Mouse (Mus musculus) limb, embryonic 12.5 days (tissue): ENCODE measurements around the gene Sox18. TPM values are rescaled to one million over a fixed set of nuclear protein-coding genes. Genes with fewer than 3 reads are reported as not detected.
A peak's percentile ranks its signal among the peaks of the same experiment; 100 is the strongest.

Experiments
- ATAC-seq: fragments of 200-750 bp; cut with Nextera tagmentation; 2 replicates; pipeline ENCODE4 v1.8.0; 2017; ENCODE audit warnings: low read depth, moderate TSS enrichment; ENCODE audit not compliant: insufficient number of reproducible peaks, insufficient read depth, low FRiP score, low TSS enrichment
- H3K27ac ChIP-seq: fragments of 300-500 bp; sonication (generic); 2 replicates; pipeline ENCODE4 v1.5.1; 2016; ENCODE audit warnings: mild to moderate bottlenecking, moderate library complexity
- H3K27me3 ChIP-seq: fragments of 300-500 bp; sonication (generic); 2 replicates; pipeline ENCODE4 v1.6.1; 2016; ENCODE audit warnings: mild to moderate bottlenecking, moderate library complexity
- H3K36me3 ChIP-seq: fragments of 300-500 bp; sonication (generic); 2 replicates; pipeline ENCODE4 v1.6.1; 2016; ENCODE audit warnings: mild to moderate bottlenecking, moderate library complexity
- H3K4me1 ChIP-seq: fragments of 300-500 bp; sonication (generic); replicated peaks from 2 replicates; pipeline ENCODE4 v1.6.1; 2016
- H3K4me2 ChIP-seq: fragments of 300-500 bp; sonication (generic); 2 replicates; pipeline ENCODE4 v1.6.1; 2016; ENCODE audit warnings: mild to moderate bottlenecking, moderate library complexity
- H3K4me3 ChIP-seq: fragments of 300-500 bp; sonication (generic); replicated peaks from 2 replicates; pipeline ENCODE4 v1.5.1; 2016; ENCODE audit warnings: mild to moderate bottlenecking
- H3K9ac ChIP-seq: fragments of 300-500 bp; sonication (generic); replicated peaks from 2 replicates; pipeline ENCODE4 v1.6.1; 2016; ENCODE audit warnings: mild to moderate bottlenecking, moderate library complexity
- H3K9me3 ChIP-seq: fragments of 300-500 bp; sonication (generic); 2 replicates; pipeline ENCODE4 v1.6.1; 2016; ENCODE audit warnings: mild to moderate bottlenecking, moderate library complexity
- WGBS: fragments of 180-500 bp; shearing (Covaris S2); methylation state at CpG from one replicate; pipeline ENCODE4 v1.1.7; 2016; 5-methylcytosine and 5-hydroxymethylcytosine counted together
- polyA plus RNA-seq: library from polyadenylated mRNA; unstranded; fragments of >200 nt; fragmentation: Nextera tagmentation; extraction: Ambion mirVana; gene quantifications from 2 replicates; pipeline ENCODE4 v1.2.1, GENCODE M21; 2016

Gene Sox18
- polyA plus RNA-seq, 1 experiment from 2014 or later = 22.4 TPM

DNA sequence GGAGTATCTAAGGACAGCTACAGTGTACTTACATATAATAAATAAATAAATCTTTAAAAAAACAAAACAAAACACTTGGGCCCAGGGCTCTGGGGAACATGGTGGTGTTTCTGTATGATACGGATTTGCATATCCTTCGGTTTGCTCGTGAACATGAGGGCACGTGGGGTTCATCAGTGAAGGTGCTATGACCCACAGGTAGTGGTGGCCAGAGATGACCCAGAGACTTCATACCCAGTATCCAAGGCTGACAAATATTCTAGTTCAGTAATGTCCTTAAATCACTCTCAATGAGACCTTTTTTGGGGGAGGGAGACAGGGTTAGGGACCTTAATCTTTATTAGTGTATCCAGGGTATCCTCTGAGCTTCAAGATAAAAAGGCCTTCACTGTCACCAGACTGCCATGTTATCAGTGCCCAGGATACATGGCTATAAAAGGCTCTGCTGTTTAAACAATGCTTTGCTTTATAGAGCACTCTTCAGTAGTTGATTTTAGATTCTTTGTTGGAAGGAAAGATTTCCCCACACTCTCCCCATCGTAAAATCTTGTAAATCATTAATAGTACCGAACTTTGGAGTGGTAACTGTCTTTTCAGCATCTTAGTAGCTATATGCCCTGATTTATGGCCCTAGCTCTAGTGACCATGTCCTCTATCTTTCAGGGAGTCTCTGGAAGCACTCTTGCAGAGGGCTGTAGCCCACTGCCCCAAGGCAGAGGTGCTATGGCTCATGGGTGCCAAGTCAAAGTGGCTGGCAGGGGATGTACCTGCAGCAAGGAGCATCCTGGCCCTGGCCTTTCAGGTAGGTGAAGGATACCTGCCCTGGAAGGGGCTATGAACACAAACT lies 24.6 kb downstream of the Sox18 start:
- no peaks in the 10 kb centered on the region for H3K9me3 ChIP-seq
- H3K4me1 ChIP-seq = peaks cover 19% of the 10 kb centered on the region
- no peak overlapping the region for H3K4me3 ChIP-seq
- H3K27ac ChIP-seq = no peak overlapping the region
- no peak overlapping the region for H3K9ac ChIP-seq
- H3K27me3 ChIP-seq = no peaks in the 10 kb centered on the region
- ATAC-seq = no peak
- peaks cover 94% of the 10 kb centered on the region for H3K36me3 ChIP-seq
- 77% methylated on average over 6 of the region's 6 CpGs for WGBS
- H3K4me2 ChIP-seq = no peak overlapping the region

DNA sequence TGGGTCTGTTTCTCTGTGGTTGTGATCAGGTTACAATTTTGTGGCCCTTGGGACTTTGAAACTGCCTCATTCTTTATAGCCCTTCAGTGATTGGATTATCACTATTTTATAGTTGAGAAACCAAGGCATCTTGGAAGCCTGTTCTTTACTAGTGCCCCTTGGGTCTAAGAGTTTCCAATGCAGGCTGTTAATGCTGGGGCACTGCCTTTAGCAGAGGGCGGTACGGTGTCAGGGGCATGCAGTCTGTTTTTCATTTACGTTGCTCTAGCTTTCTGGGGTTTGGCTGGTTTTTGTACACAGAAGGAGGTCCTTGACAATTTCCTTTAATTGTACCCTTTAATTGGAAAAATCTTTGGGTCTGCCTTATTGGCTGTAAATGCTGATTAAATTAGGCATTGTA lies 25.8 kb downstream of the Sox18 start:
- Histone ChIP-seq H3K4me3 (no peak overlapping the region), H3K9me3 (no peaks in the 10 kb centered on the region), H3K4me1 (peaks cover 19% of the 10 kb centered on the region), H3K4me2 (no peak overlapping the region), H3K9ac (no peak overlapping the region), H3K36me3 (peaks cover 94% of the 10 kb centered on the region), H3K27me3 (no peaks in the 10 kb centered on the region), H3K27ac (peak overlapping the region; percentile 78)
- peak; percentile 69; the same call in 1 of the 2 replicates for ATAC-seq
- 28% methylated on average over 3 of the region's 3 CpGs for WGBS

DNA sequence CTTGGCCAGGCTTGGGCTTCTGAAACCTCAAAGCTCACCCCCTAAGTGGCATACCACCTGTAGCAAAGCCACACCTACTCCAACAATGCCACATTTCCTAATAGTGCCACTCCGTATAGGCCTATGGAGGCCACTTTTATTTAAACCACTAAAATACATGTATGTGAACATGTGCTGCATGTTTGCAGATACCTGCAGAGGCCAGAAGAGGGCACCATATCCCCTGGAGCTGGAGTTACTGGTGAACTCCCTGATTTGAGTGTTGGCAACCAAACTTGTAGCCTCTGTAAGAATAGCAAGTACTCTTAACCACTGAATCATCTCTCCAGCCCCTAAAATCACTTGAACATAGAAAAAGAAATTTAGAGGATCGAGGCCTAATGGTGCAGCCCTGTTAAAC lies 27.1 kb downstream of the Sox18 start:
- H3K27me3 ChIP-seq = no peaks in the 10 kb centered on the region
- no peak for ATAC-seq
- no peaks in the 10 kb centered on the region for H3K9me3 ChIP-seq
- peaks cover 19% of the 10 kb centered on the region for H3K4me1 ChIP-seq
- H3K36me3 ChIP-seq = peaks cover 94% of the 10 kb centered on the region
- H3K4me2 ChIP-seq = no peak overlapping the region
- no peak overlapping the region for H3K4me3 ChIP-seq
- no peak overlapping the region for H3K9ac ChIP-seq
- 87% methylated on average over 2 of the region's 2 CpGs for WGBS
- peak overlapping the region; percentile 78; the same call in 1 of the 2 replicates for H3K27ac ChIP-seq

DNA sequence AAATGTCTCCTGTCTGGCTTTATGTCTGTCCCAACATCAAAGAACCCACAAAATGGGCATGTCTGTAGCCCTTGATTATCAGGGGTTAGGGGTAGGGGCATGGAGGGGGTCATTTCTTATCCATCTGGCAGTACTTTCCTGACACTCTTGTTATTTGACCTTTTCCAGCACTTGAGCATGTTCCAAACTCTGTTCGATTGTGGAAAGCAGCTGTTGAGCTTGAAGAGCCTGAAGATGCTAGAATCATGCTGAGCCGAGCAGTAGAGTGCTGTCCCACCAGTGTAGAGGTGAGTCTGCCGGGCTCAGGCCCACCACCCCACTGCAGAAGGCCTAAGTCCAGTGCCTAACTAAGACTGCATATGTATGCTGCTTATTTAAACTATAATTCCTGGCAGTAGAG lies 35.6 kb downstream of the Sox18 start:
- H3K9ac ChIP-seq = no peak overlapping the region
- no peaks in the 10 kb centered on the region for H3K9me3 ChIP-seq
- H3K4me1 ChIP-seq = no peaks in the 10 kb centered on the region
- 90% methylated on average over 3 of the region's 3 CpGs for WGBS
- H3K4me3 ChIP-seq = no peak overlapping the region
- no peak for ATAC-seq
- H3K4me2 ChIP-seq = no peak overlapping the region
- H3K36me3 ChIP-seq = peaks cover 90% of the 10 kb centered on the region
- no peak overlapping the region for H3K27ac ChIP-seq
- no peaks in the 10 kb centered on the region for H3K27me3 ChIP-seq

DNA sequence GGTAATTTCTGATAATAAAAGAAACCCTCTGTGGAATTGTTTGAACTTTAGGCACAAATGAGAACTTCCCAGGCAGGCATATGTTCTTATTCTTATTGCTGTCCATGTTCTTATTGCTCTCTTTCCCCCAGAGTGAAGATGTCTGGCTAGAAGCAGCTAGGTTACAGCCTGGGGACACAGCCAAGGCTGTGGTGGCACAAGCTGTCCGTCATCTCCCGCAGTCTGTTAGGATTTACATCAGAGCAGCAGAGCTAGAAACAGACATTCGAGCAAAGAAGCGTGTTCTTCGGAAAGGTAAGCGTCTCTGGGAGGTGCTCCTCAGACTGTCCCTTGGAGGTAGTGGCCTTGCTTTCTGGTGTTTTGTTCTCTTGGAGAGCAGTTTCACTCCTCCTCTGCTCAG lies 38.8 kb downstream of the Sox18 start:
- no peak overlapping the region for H3K9ac ChIP-seq
- no peak for ATAC-seq
- H3K4me2 ChIP-seq = no peak overlapping the region
- no peaks in the 10 kb centered on the region for H3K4me1 ChIP-seq
- H3K27ac ChIP-seq = no peak overlapping the region
- WGBS = 93% methylated on average over 6 of the region's 6 CpGs
- H3K27me3 ChIP-seq = no peaks in the 10 kb centered on the region
- no peaks in the 10 kb centered on the region for H3K9me3 ChIP-seq
- no peak overlapping the region for H3K4me3 ChIP-seq
- H3K36me3 ChIP-seq = peaks cover 84% of the 10 kb centered on the region

DNA sequence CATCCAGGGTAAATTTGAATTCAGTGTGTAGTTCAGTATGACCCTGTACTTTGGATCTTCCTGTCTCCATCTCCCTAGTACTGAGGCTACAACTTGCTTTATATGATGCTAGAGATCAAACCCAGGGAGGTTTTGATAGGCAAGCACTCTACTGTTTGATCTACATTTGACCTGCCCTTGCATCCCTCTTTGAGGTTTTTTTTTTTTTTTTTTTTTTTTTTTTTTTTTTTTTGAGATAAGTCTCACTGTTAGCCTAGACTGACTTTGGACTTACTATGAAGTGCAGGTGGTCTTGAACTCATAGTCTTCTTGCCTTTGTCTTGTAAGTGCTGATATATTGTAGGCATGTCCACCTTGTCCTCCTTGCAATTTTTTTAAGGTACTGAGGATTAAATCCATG lies 43.0 kb downstream of the Sox18 start:
- H3K9ac ChIP-seq = no peak overlapping the region
- no peak for ATAC-seq
- H3K9me3 ChIP-seq = no peaks in the 10 kb centered on the region
- no peaks in the 10 kb centered on the region for H3K4me1 ChIP-seq
- no peak overlapping the region for H3K4me3 ChIP-seq
- no peak overlapping the region for H3K27ac ChIP-seq
- H3K36me3 ChIP-seq = peaks cover 72% of the 10 kb centered on the region
- no peak overlapping the region for H3K4me2 ChIP-seq
- no peaks in the 10 kb centered on the region for H3K27me3 ChIP-seq

DNA sequence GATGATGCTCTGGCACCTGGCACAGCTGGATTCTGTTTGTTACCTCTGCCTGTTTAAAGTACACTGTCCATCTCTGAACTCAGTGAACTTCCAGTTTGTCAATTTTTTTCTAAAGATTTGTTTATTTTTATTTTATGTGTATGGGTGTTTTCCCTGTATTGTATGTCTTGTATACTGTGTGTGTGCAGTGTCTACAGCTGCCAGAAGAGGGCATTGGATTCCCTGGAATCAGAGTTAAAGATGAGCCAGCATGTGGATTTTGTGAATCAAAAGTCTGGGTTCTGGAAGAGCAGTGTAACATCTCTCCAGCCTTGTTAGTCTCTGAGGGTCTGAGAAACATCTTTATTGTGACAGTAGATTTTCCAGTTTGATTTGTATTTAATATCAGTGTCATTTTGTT lies 48.0 kb downstream of the Sox18 start:
- H3K4me1 ChIP-seq = no peaks in the 10 kb centered on the region
- H3K27ac ChIP-seq = no peak overlapping the region
- H3K4me3 ChIP-seq = no peak overlapping the region
- no peaks in the 10 kb centered on the region for H3K27me3 ChIP-seq
- H3K9me3 ChIP-seq = no peaks in the 10 kb centered on the region
- H3K9ac ChIP-seq = no peak overlapping the region
- no peak for ATAC-seq
- H3K4me2 ChIP-seq = no peak overlapping the region
- peaks cover 72% of the 10 kb centered on the region for H3K36me3 ChIP-seq

Other genes starting within 250 kb of the Sox18 start
- 8.3 and 9.1 TPM in 2 replicates for gene Zbtb46, start 212.2 kb downstream of the Sox18 start, polyA plus RNA-seq
- not detected in 2 replicates for gene Abhd16b, start 178.4 kb downstream of the Sox18 start, polyA plus RNA-seq
- gene Tpd52l2, start 174.5 kb downstream of the Sox18 start, polyA plus RNA-seq = 151 and 165 TPM in 2 replicates
- gene Dnajc5, start 151.2 kb downstream of the Sox18 start, polyA plus RNA-seq = 90.6 and 91.0 TPM in 2 replicates
- gene Uckl1, start 86.7 kb downstream of the Sox18 start, polyA plus RNA-seq = 37.9 and 47.6 TPM in 2 replicates
- gene Prpf6, start 79.8 kb downstream of the Sox18 start, polyA plus RNA-seq = 78.0 and 79.3 TPM in 2 replicates
- 63.5 and 69.0 TPM in 2 replicates for gene Zfp512b, start 78.8 kb downstream of the Sox18 start, polyA plus RNA-seq
- 11.6 and 13.0 TPM in 2 replicates for gene Samd10, start 72.4 kb downstream of the Sox18 start, polyA plus RNA-seq
- gene Gm29797, start 14.6 kb downstream of the Sox18 start, polyA plus RNA-seq = 0.29 and 0.58 TPM in 2 replicates
- 31.6 and 33.3 TPM in 2 replicates for gene Tcea2, start 8.7 kb upstream of the Sox18 start, polyA plus RNA-seq
- 71.0 and 88.8 TPM in 2 replicates for gene Rgs19, start 22.3 kb upstream of the Sox18 start, polyA plus RNA-seq
- not detected in 2 replicates for gene Lkaaear1, start 26.8 kb upstream of the Sox18 start, polyA plus RNA-seq
- gene Oprl1, start 43.4 kb upstream of the Sox18 start, polyA plus RNA-seq = 0.90 and 1.2 TPM in 2 replicates
- 0.15 and 0.53 TPM in 2 replicates for gene Myt1, start 91.7 kb upstream of the Sox18 start, polyA plus RNA-seq
- 41.2 and 44.3 TPM in 2 replicates for gene Pcmtd2, start 166.2 kb upstream of the Sox18 start, polyA plus RNA-seq
- 91.4 and 97.7 TPM in 2 replicates for gene Polr3k, start 192.7 kb upstream of the Sox18 start, polyA plus RNA-seq